Mouse (Mus musculus) testis, adult 2 months (tissue): ENCODE measurements around the gene Gpc6. TPM values are rescaled to one million over a fixed set of nuclear protein-coding genes. Genes with fewer than 3 reads are reported as not detected.

ENCODE experiments used
- H3K27ac ChIP-seq: fragments of 200-500 bp; 2 replicates; pipeline ENCODE4 v1.5.1; 2012; ENCODE audit warnings: low read depth, low read length; ENCODE audit not compliant: control insufficient read depth, insufficient read depth
- H3K27me3 ChIP-seq: fragments of 200-500 bp; 2 replicates; pipeline ENCODE4 v1.6.1; 2012; ENCODE audit warnings: mild to moderate bottlenecking, low read length, moderate library complexity; ENCODE audit not compliant: control insufficient read depth, insufficient read depth
- H3K36me3 ChIP-seq: fragments of 200-500 bp; 2 replicates; pipeline ENCODE4 v1.6.1; 2012; ENCODE audit warnings: mild to moderate bottlenecking, low read length; ENCODE audit not compliant: control insufficient read depth, insufficient read depth
- H3K4me1 ChIP-seq: fragments of 200-500 bp; 2 replicates; pipeline ENCODE4 v1.6.1; 2012; ENCODE audit warnings: low read length; ENCODE audit not compliant: control insufficient read depth, insufficient read depth
- H3K4me3 ChIP-seq: fragments of 200-500 bp; 2 replicates; pipeline ENCODE4 v1.5.1; 2012; ENCODE audit warnings: low read depth, mild to moderate bottlenecking, low read length, moderate library complexity, mixed read lengths; ENCODE audit not compliant: control insufficient read depth
- CTCF ChIP-seq: fragments of 200-500 bp; IDR thresholded peaks from 2 replicates; pipeline ENCODE4 v1.5.1; 2012; ENCODE audit warnings: low read depth, mild to moderate bottlenecking, inconsistent platforms, low read length, moderate library complexity; ENCODE audit not compliant: control insufficient read depth, insufficient read depth, insufficient replicate concordance
- POLR2A ChIP-seq: fragments of 200-500 bp; IDR thresholded peaks from 2 replicates; pipeline ENCODE4 v1.6.1; 2012; ENCODE audit warnings: low read depth, mild to moderate bottlenecking, inconsistent platforms, low read length, moderate library complexity; ENCODE audit not compliant: control insufficient read depth
- polyA plus RNA-seq: library from polyadenylated mRNA; depleted of rRNA; stranded (reverse); fragments of >200 nt; gene quantifications from 2 replicates; pipeline ENCODE4 v1.2.3, GENCODE M21; 2012

Gpc6 gene
- polyA plus RNA-seq, 1 experiment, result 0.35 TPM

- Histone ChIP-seq H3K27me3 (no peaks in the 10 kb centered on the region), H3K36me3 (no peaks in the 10 kb centered on the region), H3K4me3 (no peak overlapping the region), H3K27ac (no peak overlapping the region), H3K4me1 (no peaks in the 10 kb centered on the region)
- TF ChIP-seq POLR2A (no peak), CTCF (no peak)
Observed at GRCm38 (mm10) chr14:117552776-117553175, 627.7 kb downstream of the Gpc6 start.

- Histone ChIP-seq H3K27me3 (no peaks in the 10 kb centered on the region), H3K4me1 (no peaks in the 10 kb centered on the region), H3K36me3 (no peaks in the 10 kb centered on the region), H3K4me3 (no peak overlapping the region), H3K27ac (no peak overlapping the region)
- TF ChIP-seq CTCF, result no peak
- TF ChIP-seq POLR2A, result no peak
Observed at GRCm38 (mm10) chr14:117556715-117557320, 631.7 kb downstream of the Gpc6 start.

- Histone ChIP-seq H3K4me3 (no peak overlapping the region), H3K27ac (no peak overlapping the region), H3K36me3 (no peaks in the 10 kb centered on the region), H3K4me1 (no peaks in the 10 kb centered on the region), H3K27me3 (no peaks in the 10 kb centered on the region)
- TF ChIP-seq POLR2A, result no peak
Observed at GRCm38 (mm10) chr14:117562146-117562545, 637.0 kb downstream of the Gpc6 start.

GRCm38 (mm10) chr14:117569278-117569677 lies 644.2 kb downstream of the Gpc6 start:
- TF ChIP-seq POLR2A, result no peak
- no peak for TF ChIP-seq CTCF
- Histone ChIP-seq H3K27ac (no peak overlapping the region), H3K4me1 (no peaks in the 10 kb centered on the region; the same call in 1 of the 2 replicates), H3K4me3 (no peak overlapping the region), H3K27me3 (no peaks in the 10 kb centered on the region), H3K36me3 (no peaks in the 10 kb centered on the region)

GRCm38 (mm10) chr14:117572213-117572612 lies 647.1 kb downstream of the Gpc6 start:
- TF ChIP-seq POLR2A, result no peak
- Histone ChIP-seq H3K4me3 (no peak overlapping the region), H3K27me3 (no peaks in the 10 kb centered on the region), H3K27ac (no peak overlapping the region), H3K4me1 (no peaks in the 10 kb centered on the region; the same call in 1 of the 2 replicates), H3K36me3 (no peaks in the 10 kb centered on the region)

- TF ChIP-seq POLR2A (no peak), CTCF (no peak)
- Histone ChIP-seq H3K4me3 (no peak overlapping the region), H3K27ac (no peak overlapping the region), H3K4me1 (no peaks in the 10 kb centered on the region; the same call in 1 of the 2 replicates), H3K36me3 (no peaks in the 10 kb centered on the region), H3K27me3 (no peaks in the 10 kb centered on the region)
Observed at GRCm38 (mm10) chr14:117574216-117574615, 649.1 kb downstream of the Gpc6 start.

GRCm38 (mm10) chr14:117581740-117582139 lies 656.6 kb downstream of the Gpc6 start:
- TF ChIP-seq POLR2A, result no peak
- TF ChIP-seq CTCF, result no peak
- Histone ChIP-seq H3K4me3 (peak overlapping the region; percentile 42; the same call in 1 of the 2 replicates), H3K36me3 (no peaks in the 10 kb centered on the region), H3K4me1 (no peaks in the 10 kb centered on the region), H3K27ac (no peak overlapping the region), H3K27me3 (no peaks in the 10 kb centered on the region)

DNA sequence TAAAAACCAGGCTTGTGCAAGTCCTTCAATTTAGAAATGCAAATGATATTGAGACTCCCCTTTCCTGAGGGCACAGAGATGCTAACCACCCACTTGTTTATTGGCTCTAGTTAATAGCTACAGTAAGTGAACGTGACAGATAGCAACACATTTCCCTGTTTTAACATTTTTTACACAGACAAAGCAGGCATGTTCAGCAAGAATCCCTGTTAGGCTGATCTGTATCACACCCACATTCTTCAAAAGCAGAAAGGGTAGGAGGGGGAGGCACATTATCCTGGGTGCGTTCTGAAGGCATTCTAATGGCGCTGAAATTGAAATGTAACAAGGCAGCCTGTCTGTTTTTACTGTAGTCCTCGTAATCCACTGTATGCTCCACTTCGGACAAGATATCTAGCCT lies 674.6 kb downstream of the Gpc6 start:
- TF ChIP-seq CTCF (no peak), POLR2A (no peak)
- Histone ChIP-seq H3K36me3 (no peaks in the 10 kb centered on the region), H3K4me1 (no peaks in the 10 kb centered on the region), H3K27ac (no peak overlapping the region), H3K27me3 (no peaks in the 10 kb centered on the region), H3K4me3 (no peak overlapping the region)
